8 mouse cellular contexts compared by ENCODE assay signal in genomic region chr15:102247252-102248130, GRCm38 (mm10). TPM values are rescaled to one million over a fixed set of nuclear protein-coding genes. Genes with fewer than 3 reads are reported as not detected.
DNase-seq lines count a peak whose midpoint lies in the region; ATAC-seq and TF ChIP-seq lines count a peak whose summit lies in the region.

No protein-coding gene starts in this region.

- no peaks in the 10 kb centered on the region for H3K36me3 ChIP-seq in hindbrain, embryonic 13.5 days

- peak; percentile 38 to 50 for DNase-seq in left cerebral cortex, adult 2 months (ENCODE audit: extremely low spot score in 1 of 2, low spot score in 2 of 2)
- no peak for DNase-seq in left cerebral cortex, adult 8-10 months (ENCODE audit: low spot score in 2 of 2)
- peak; percentile 50 to 51 for DNase-seq in cerebellum, adult 18-20 months
- peak; percentile 86 for DNase-seq in gastrocnemius, adult 2 months
- peak; percentile 33 to 44 for DNase-seq in layer of hippocampus, postnatal 25 days (ENCODE audit: extremely low spot score in 1 of 2, low spot score in 1 of 2)
- peak; percentile 52 for DNase-seq in right cerebral cortex, postnatal 4 days

- peak overlapping the region; percentile 97 for H3K27ac ChIP-seq in left cerebral cortex, adult 2 months
- H3K27ac ChIP-seq in gastrocnemius, adult 2 months = peak overlapping the region; percentile 99
- peak overlapping the region; percentile 77 for H3K27ac ChIP-seq in hindbrain, embryonic 13.5 days

- H3K27me3 ChIP-seq in hindbrain, embryonic 13.5 days = peaks cover 90% of the 10 kb centered on the region

- under 1% methylated on average over 56 of the region's 65 CpGs for WGBS in hindbrain, embryonic 13.5 days

- no peaks in the 10 kb centered on the region for H3K9me3 ChIP-seq in hindbrain, embryonic 13.5 days

- peak overlapping the region; percentile 65 for H3K4me3 ChIP-seq in left cerebral cortex, adult 2 months
- peak overlapping the region; percentile 76 for H3K4me3 ChIP-seq in gastrocnemius, adult 2 months
- peak overlapping the region; percentile 53 for H3K4me3 ChIP-seq in hindbrain, embryonic 13.5 days

- peak overlapping the region; percentile 95 for H3K4me2 ChIP-seq in hindbrain, embryonic 13.5 days

- peaks cover 59% of the 10 kb centered on the region for H3K4me1 ChIP-seq in hindbrain, embryonic 13.5 days (replicated peaks)

- TF ChIP-seq CTCF in left cerebral cortex, adult 2 months (IDR thresholded peaks at IDR 0.05) = no peak
- no peak; the same call in 1 of the 2 replicates for TF ChIP-seq CTCF in gastrocnemius, adult 2 months (IDR thresholded peaks at IDR 0.05)

- intact Hi-C loops in left cerebral cortex, adult 2 months (cut with DNase I) = loop anchor here (2.0 kb wide), 1 partner anchor 31 kb away; the partner anchor contains the start of gene Mfsd5
- intact Hi-C loops in gastrocnemius, adult 2 months (cut with DNase I) = no loop called here

- peak overlapping the region; percentile 75 for H3K9ac ChIP-seq in hindbrain, embryonic 13.5 days

- peak; percentile 38; the same call in 1 of the 2 replicates for ATAC-seq in hindbrain, embryonic 13.5 days (ENCODE audit: low FRiP score)
- ATAC-seq in megakaryocyte, adult 5-6 weeks (ENCODE audit: poor library complexity, severe bottlenecking) = peak; percentile 20

RNA-seq across cellular contexts. Expression of gene Rarg, which starts 9.8 kb away (rescaled TPM):
- total RNA-seq in left cerebral cortex, adult 2 months (2021) = 10 to 100 TPM; 13.8 to 17.1 TPM
- 10 to 100 TPM; 13.5 to 16.8 (median 16.3) TPM for total RNA-seq in left cerebral cortex, adult 8-10 months (2022)
- total RNA-seq in gastrocnemius, adult 2 months (2021) = 10 to 100 TPM in 1 of 2 experiments, 1 to 10 TPM in 1; 9.9 to 11.9 TPM
- polyA plus RNA-seq in hindbrain, embryonic 13.5 days (2015; fragmentation: Nextera tagmentation; extraction: Ambion mirVana) = 5.7 and 7.1 TPM in 2 replicates
- 10 to 100 TPM; 13.1 to 13.6 TPM for total RNA-seq in layer of hippocampus, postnatal 25 days (2021)
- total RNA-seq in megakaryocyte, adult 5-6 weeks (2015) = 34.6 and 39.9 TPM in 2 replicates
- 30.8 and 31.9 TPM in 2 replicates for total RNA-seq in megakaryocyte, adult 5-6 weeks (2017)

RNA-seq across cellular contexts. Expression of gene Itgb7, which starts 15.7 kb away (rescaled TPM):
- 1 to 10 TPM in 1 of 2 experiments, under 1 TPM in 1; 0.86 to 1.3 TPM for total RNA-seq in left cerebral cortex, adult 2 months (2021)
- 1 to 10 TPM in 2 of 4 experiments, under 1 TPM in 2; 0.23 to 2.9 (median 1.7) TPM for total RNA-seq in left cerebral cortex, adult 8-10 months (2022)
- total RNA-seq in gastrocnemius, adult 2 months (2021) = 1 to 10 TPM; 1.2 to 1.3 TPM
- 0.45 and 1.5 TPM in 2 replicates for polyA plus RNA-seq in hindbrain, embryonic 13.5 days (2015; fragmentation: Nextera tagmentation; extraction: Ambion mirVana)
- 1 to 10 TPM; 2.0 to 2.3 TPM for total RNA-seq in layer of hippocampus, postnatal 25 days (2021)
- 638 and 660 TPM in 2 replicates for total RNA-seq in megakaryocyte, adult 5-6 weeks (2015)
- total RNA-seq in megakaryocyte, adult 5-6 weeks (2017) = 1,192 and 1,305 TPM in 2 replicates

RNA-seq across cellular contexts. Expression of gene Gm9918, which starts 22.9 kb away (rescaled TPM):
- not detected for total RNA-seq in left cerebral cortex, adult 2 months (2021)
- total RNA-seq in left cerebral cortex, adult 8-10 months (2022) = not detected
- not detected for total RNA-seq in gastrocnemius, adult 2 months (2021)
- polyA plus RNA-seq in hindbrain, embryonic 13.5 days (2015; fragmentation: Nextera tagmentation; extraction: Ambion mirVana) = 0.14 and 0.22 TPM in 2 replicates
- not detected for total RNA-seq in layer of hippocampus, postnatal 25 days (2021)
- not detected in 2 replicates for total RNA-seq in megakaryocyte, adult 5-6 weeks (2015)
- not detected in 2 replicates for total RNA-seq in megakaryocyte, adult 5-6 weeks (2017)

RNA-seq across cellular contexts. Expression of gene Mfsd5, which starts 31.8 kb away (rescaled TPM):
- 10 to 100 TPM; 40.6 to 42.8 TPM for total RNA-seq in left cerebral cortex, adult 2 months (2021)
- 10 to 100 TPM; 38.3 to 48.5 (median 42.1) TPM for total RNA-seq in left cerebral cortex, adult 8-10 months (2022)
- 10 to 100 TPM; 14.2 TPM for total RNA-seq in gastrocnemius, adult 2 months (2021)
- polyA plus RNA-seq in hindbrain, embryonic 13.5 days (2015; fragmentation: Nextera tagmentation; extraction: Ambion mirVana) = 54.7 TPM in 2 replicates
- 10 to 100 TPM; 39.0 to 39.6 TPM for total RNA-seq in layer of hippocampus, postnatal 25 days (2021)
- 49.8 and 64.3 TPM in 2 replicates for total RNA-seq in megakaryocyte, adult 5-6 weeks (2015)
- 34.8 and 35.1 TPM in 2 replicates for total RNA-seq in megakaryocyte, adult 5-6 weeks (2017)

RNA-seq across cellular contexts. Expression of gene Csad, which starts 43.0 kb away (rescaled TPM):
- 10 to 100 TPM; 28.5 to 30.4 TPM for total RNA-seq in left cerebral cortex, adult 2 months (2021)
- 10 to 100 TPM; 24.6 to 38.7 (median 31.1) TPM for total RNA-seq in left cerebral cortex, adult 8-10 months (2022)
- total RNA-seq in gastrocnemius, adult 2 months (2021) = 1 to 10 TPM; 5.8 to 8.8 TPM
- 43.2 and 44.5 TPM in 2 replicates for polyA plus RNA-seq in hindbrain, embryonic 13.5 days (2015; fragmentation: Nextera tagmentation; extraction: Ambion mirVana)
- 10 to 100 TPM; 32.5 to 38.4 TPM for total RNA-seq in layer of hippocampus, postnatal 25 days (2021)
- 5.6 and 9.3 TPM in 2 replicates for total RNA-seq in megakaryocyte, adult 5-6 weeks (2015)
- total RNA-seq in megakaryocyte, adult 5-6 weeks (2017) = 8.6 and 15.4 TPM in 2 replicates

Comparison
In these comparisons a context has a peak if more than half of its experiments do, and no peak if none do; other contexts are left out.
1. DNase-seq: peak in left cerebral cortex, adult 2 months (2 of 2), cerebellum, adult 18-20 months (2 of 2), gastrocnemius, adult 2 months (single experiment), layer of hippocampus, postnatal 25 days (2 of 2) and right cerebral cortex, postnatal 4 days (single experiment); none in left cerebral cortex, adult 8-10 months (0 of 2).
2. RNA of gene Itgb7, which starts 15.7 kb away (total RNA-seq): 638 to 1,305 TPM in megakaryocyte, adult 5-6 weeks; 0.23 to 2.9 TPM in left cerebral cortex, adult 8-10 months, 2.0 to 2.3 TPM in layer of hippocampus, postnatal 25 days, 0.86 to 1.3 TPM in left cerebral cortex, adult 2 months and 1.2 to 1.3 TPM in gastrocnemius, adult 2 months; every median in the first group is over 100 times any median in the second.
3. Peak in every context shown above with its lines, with median percentiles within 50 percentile points of each other: H3K27ac ChIP-seq and H3K4me3 ChIP-seq.